Mouse (Mus musculus) CH12F3 (cell line): ENCODE measurements around the gene Themis3.

Experiments
- in situ Hi-C: fragments of 300-500 bp; cut with MboI; formaldehyde crosslinking; loops from 2 replicates; pipeline ENCODE4 v1.14.3; 2020; ENCODE audit warnings: low sequenced_read_pairs

Gene Themis3

GRCm38 (mm10) chr17:66594435-66594834, at the start of gene Themis3:
Themis3 (minus strand) TSS chr17:66594621.
- in situ Hi-C loops: no loop called here

GRCm38 (mm10) chr17:66637951-66638722, 43.7 kb upstream of the Themis3 start:
- in situ Hi-C loops: no loop called here

- in situ Hi-C loops: no loop called here
Observed at GRCm38 (mm10) chr17:66619996-66620656, 25.7 kb upstream of the Themis3 start.

- in situ Hi-C loops: no loop called here
Observed at GRCm38 (mm10) chr17:66619255-66619826, 24.9 kb upstream of the Themis3 start.

GRCm38 (mm10) chr17:66610032-66610431, 15.6 kb upstream of the Themis3 start:
- in situ Hi-C loops: no loop called here

GRCm38 (mm10) chr17:66604931-66605330, 10.5 kb upstream of the Themis3 start:
- in situ Hi-C loops: no loop called here

- in situ Hi-C loops: no loop called here
Observed at GRCm38 (mm10) chr17:66601171-66601570, 6.8 kb upstream of the Themis3 start.

GRCm38 (mm10) chr17:66595867-66596266, 1.4 kb upstream of the Themis3 start:
- in situ Hi-C loops: no loop called here

- in situ Hi-C loops: no loop called here
Observed at GRCm38 (mm10) chr17:66595256-66595655, 835 bp upstream of the Themis3 start.

- in situ Hi-C loops: no loop called here
Observed at GRCm38 (mm10) chr17:66590353-66591075, 3.9 kb downstream of the Themis3 start.

GRCm38 (mm10) chr17:66589864-66590263, 4.6 kb downstream of the Themis3 start:
- in situ Hi-C loops: no loop called here

- in situ Hi-C loops: no loop called here
Observed at GRCm38 (mm10) chr17:66586741-66587140, 7.7 kb downstream of the Themis3 start.

- in situ Hi-C loops: no loop called here
Observed at GRCm38 (mm10) chr17:66586078-66586477, 8.3 kb downstream of the Themis3 start.

GRCm38 (mm10) chr17:66580990-66581389, 13.4 kb downstream of the Themis3 start:
- in situ Hi-C loops: no loop called here

GRCm38 (mm10) chr17:66578007-66578406, 16.4 kb downstream of the Themis3 start:
- in situ Hi-C loops: no loop called here

GRCm38 (mm10) chr17:66577507-66577906, 16.9 kb downstream of the Themis3 start:
- in situ Hi-C loops: no loop called here

- in situ Hi-C loops: no loop called here
Observed at GRCm38 (mm10) chr17:66572677-66573060, 21.8 kb downstream of the Themis3 start.

- in situ Hi-C loops: no loop called here
Observed at GRCm38 (mm10) chr17:66571860-66572676, 22.4 kb downstream of the Themis3 start.

- in situ Hi-C loops: no loop called here
Observed at GRCm38 (mm10) chr17:66564213-66564612, 30.2 kb downstream of the Themis3 start.

GRCm38 (mm10) chr17:66563551-66563950, 30.9 kb downstream of the Themis3 start:
- in situ Hi-C loops: no loop called here
